In genomic region chr15:56841516-56841915, GRCm38 (mm10) we compare ENCODE assay signal across 26 mouse cellular contexts.
A peak's percentile ranks its signal among the peaks of the same experiment; 100 is the strongest.
DNase-seq lines count a peak whose midpoint lies in the region; TF ChIP-seq lines count a peak whose summit lies in the region.
"Had no signal": no experiment of that assay in that cellular context is flagged by ENCODE, and none has a peak within 500 bp of the region (broad histone marks: within the 10 kb centered on the region; RNA-seq: fewer than 3 reads in every experiment).

No protein-coding gene starts in this region.

- no peaks in the 10 kb centered on the region for H3K36me3 ChIP-seq in myocyte (ENCODE audit: control insufficient read depth, insufficient read depth)
- H3K36me3 ChIP-seq: embryonic facial prominence, embryonic 10.5 days; embryonic facial prominence, embryonic 13.5 days; forebrain, embryonic 12.5 days; forebrain, embryonic 15.5 days; hindbrain, embryonic 13.5 days; intestine, embryonic 15.5 days had no signal

- intact Hi-C loops in left cerebral cortex, postnatal 4 days (cut with DNase I), result no loop called here

- no peak for TF ChIP-seq POLR2A in myocyte (IDR thresholded peaks at IDR 0.05; ENCODE audit: insufficient read length, low read depth)

- no peak overlapping the region for H3K4me3 ChIP-seq in myocyte
- H3K4me3 ChIP-seq: embryonic facial prominence, embryonic 10.5 days; embryonic facial prominence, embryonic 13.5 days; forebrain, embryonic 12.5 days; forebrain, embryonic 15.5 days; heart, adult 2 months; hindbrain, embryonic 13.5 days; intestine, embryonic 15.5 days had no signal

- H3K4me2 ChIP-seq in myocyte (ENCODE audit: low read depth), result peak overlapping the region; percentile 61
- H3K4me2 ChIP-seq: embryonic facial prominence, embryonic 13.5 days; forebrain, embryonic 12.5 days; forebrain, embryonic 15.5 days; heart, embryonic 11.5 days; hindbrain, embryonic 13.5 days; intestine, embryonic 15.5 days had no signal

- H3ac ChIP-seq in myocyte (ENCODE audit: control insufficient read depth, insufficient read length), result no peak overlapping the region

- H3K79me2 ChIP-seq in myocyte (ENCODE audit: control insufficient read depth, insufficient read depth), result no peaks in the 10 kb centered on the region

- H3K27me3 ChIP-seq in myocyte (ENCODE audit: control insufficient read depth, insufficient read depth, insufficient read length), result no peaks in the 10 kb centered on the region
- H3K27me3 ChIP-seq: embryonic facial prominence, embryonic 13.5 days; forebrain, embryonic 12.5 days; forebrain, embryonic 15.5 days; hindbrain, embryonic 13.5 days; intestine, embryonic 15.5 days had no signal

- peak; percentile 98 for DNase-seq in 3T3-L1 (ENCODE audit: low read depth, low spot score)
- DNase-seq in Muller cell, postnatal 12 days (ENCODE audit: inconsistent ontology term), result peak; percentile 99
- peak; percentile 9 for DNase-seq in adipocyte (ENCODE audit: low spot score)
- DNase-seq in heart, adult 9 months (ENCODE audit: low spot score in 2 of 2), result no peak
- no peak for DNase-seq in left cerebral cortex, postnatal 4 days
- DNase-seq in frontal cortex, postnatal 36 days (ENCODE audit: low spot score in 2 of 2), result no peak
- DNase-seq: adrenal gland, adult 8-10 months; adrenal gland, postnatal 25 days; B cell, adult 2 months; cerebellum, adult 11-12 months; cerebellum, adult 8-10 months; cerebellum, postnatal 10 days; cerebellum, postnatal 36 days; embryo, embryonic 11 days; gastrocnemius, postnatal 10 days; gastrocnemius, postnatal 36 days; heart, adult 2 months; kidney, adult 18-20 months had no signal

TF ChIP-seq in myocyte, 11 proteins besides CTCF, POLR2A, EP300 and RAD21:
- TF ChIP-seq TCF12 (IDR thresholded peaks at IDR 0.05; ENCODE audit: insufficient read depth, poor library complexity, severe bottlenecking), result peak; percentile 71
- TF ChIP-seq MYOD1 (IDR thresholded peaks at IDR 0.05; ENCODE audit: control insufficient read depth in 1 of 3, insufficient read length in 2 of 3, low read depth in 2 of 3), result peak in 2 of 3 experiments; percentile 17 to 59
- TF ChIP-seq MYOG (IDR thresholded peaks at IDR 0.05; ENCODE audit: control insufficient read depth in 1 of 3, insufficient read depth in 1 of 3, insufficient read length in 2 of 3, low read depth in 2 of 3), result peak in 1 of 3 experiments; percentile 54
- peak; percentile 43 for TF ChIP-seq TCF3 (IDR thresholded peaks at IDR 0.05; ENCODE audit: insufficient read length, low read depth)
- no peak for TF ChIP-seq POLR2AphosphoS2 (IDR thresholded peaks at IDR 0.05; ENCODE audit: insufficient read length, low read depth)
- TF ChIP-seq CEBPB (IDR thresholded peaks at IDR 0.05; ENCODE audit: insufficient read depth, poor library complexity, severe bottlenecking), result peak; percentile 10; the same call in 1 of the 2 replicates
- peak; percentile 84 for TF ChIP-seq SRF (IDR thresholded peaks at IDR 0.05; ENCODE audit: control insufficient read depth, insufficient read length, low read depth)
- no peak for TF ChIP-seq E2F4 (IDR thresholded peaks at IDR 0.05; ENCODE audit: insufficient read depth)
- TF ChIP-seq REST (IDR thresholded peaks at IDR 0.05; ENCODE audit: insufficient read depth, insufficient read length), result no peak
- TF ChIP-seq MAX (IDR thresholded peaks at IDR 0.05; ENCODE audit: low read depth), result no peak
- TF ChIP-seq USF1 (IDR thresholded peaks at IDR 0.05; ENCODE audit: low read depth), result no peak
TF ChIP-seq in myocyte: peak in this region for 6.

Comparison
In these comparisons a context has a peak if more than half of its experiments do, and no peak if none do; other contexts are left out.
1. DNase-seq: peak in 3T3-L1 (single experiment), Muller cell, postnatal 12 days (single experiment) and adipocyte (single experiment); none in heart, adult 9 months (0 of 2), left cerebral cortex, postnatal 4 days (single experiment) and frontal cortex, postnatal 36 days (0 of 2).